Mouse (Mus musculus) lung, postnatal 0 days (tissue): ENCODE results near the gene Katnbl1.

ENCODE experiments used
- CTCF ChIP-seq: IDR thresholded peaks from 2 replicates; pipeline ENCODE4 v1.5.1; 2016; ENCODE audit warnings: antibody characterized with exemption, mild to moderate bottlenecking
- EP300 ChIP-seq: IDR thresholded peaks from 2 replicates; pipeline ENCODE4 v1.6.1; 2016; ENCODE audit warnings: antibody characterized with exemption, mild to moderate bottlenecking, control low read depth

- TF ChIP-seq CTCF, result no peak
- no peak for TF ChIP-seq EP300
Measured at GRCm38 (mm10) chr2:112341117-112341516, 37.9 kb upstream of the Katnbl1 start.
